Mouse (Mus musculus) E14TG2a.4 (cell line): Measurements from ENCODE around the gene Dbi.

ENCODE experiments used
- CTCF ChIP-seq: conservative IDR thresholded peaks from 2 replicates; pipeline ENCODE4 v1.5.1; 2014; ENCODE audit warnings: low read length
- NANOG ChIP-seq: IDR thresholded peaks from 2 replicates; pipeline ENCODE4 v1.6.1; 2014; ENCODE audit warnings: borderline replicate concordance, low read length, mixed read lengths
- POU5F1 ChIP-seq: IDR thresholded peaks from 2 replicates; pipeline ENCODE4 v1.6.1; 2014; ENCODE audit warnings: low read length, borderline replicate concordance

GRCm38 (mm10) chr1:120155325-120155724, 34.4 kb upstream of the Dbi start:
- peak; percentile 91 for TF ChIP-seq CTCF
- no peak for TF ChIP-seq POU5F1
- no peak for TF ChIP-seq NANOG
